Mouse (Mus musculus) kidney, adult 11 months (tissue): ENCODE data around the gene Ppia.
"Not testable (repeated sequence)": the region's sequence is repeated elsewhere in the genome, so short reads cannot be mapped to it uniquely, and the experiment has no call there.

ENCODE experiments used
- DNase-seq: peaks from one replicate; pipeline ENCODE4 v3.0.0; 2022

Ppia gene

GRCm38 (mm10) chr11:6443102-6443501, 27.9 kb downstream of the Ppia start:
- no peak for DNase-seq

- DNase-seq = no peak
These were observed 28.5 kb downstream of the Ppia start for GRCm38 (mm10) chr11:6443727-6444076.

GRCm38 (mm10) chr11:6444077-6444853, 29.0 kb downstream of the Ppia start, which contains the start of gene H2afv:
Gene H2afv, minus strand, starts transcription at chr11:6444443.
- DNase-seq = peak; percentile 100

GRCm38 (mm10) chr11:6445441-6445840, 30.2 kb downstream of the Ppia start:
- DNase-seq = no peak

GRCm38 (mm10) chr11:6445951-6446350, 30.7 kb downstream of the Ppia start:
- no peak for DNase-seq

GRCm38 (mm10) chr11:6447493-6447892, 32.2 kb downstream of the Ppia start:
- DNase-seq = no peak

GRCm38 (mm10) chr11:6448155-6448554, 32.9 kb downstream of the Ppia start:
- not testable (repeated sequence) for DNase-seq

- no peak for DNase-seq
These were observed 40.8 kb downstream of the Ppia start for GRCm38 (mm10) chr11:6456083-6456482.

- no peak for DNase-seq
These were observed 48.1 kb downstream of the Ppia start for GRCm38 (mm10) chr11:6463159-6463837.

- peak; percentile 28 for DNase-seq
These were observed 49.9 kb downstream of the Ppia start for GRCm38 (mm10) chr11:6465122-6465521.

- DNase-seq = peak; percentile 23
These were observed 53.3 kb downstream of the Ppia start for GRCm38 (mm10) chr11:6468541-6468940.
